Mouse (Mus musculus) embryonic facial prominence, embryonic 12.5 days (tissue): Measurements from ENCODE around the gene Prpsap1. TPM values are rescaled to one million over a fixed set of nuclear protein-coding genes. Genes with fewer than 3 reads are reported as not detected.
"Not testable (repeated sequence)": the region's sequence is repeated elsewhere in the genome, so short reads cannot be mapped to it uniquely, and the experiment has no call there.

ENCODE experiments used
- ATAC-seq: fragments of 200-750 bp; cut with Nextera tagmentation; 2 replicates; pipeline ENCODE4 v1.8.0; 2017; ENCODE audit not compliant: insufficient number of reproducible peaks, insufficient read depth, low FRiP score, low TSS enrichment
- H3K27ac ChIP-seq: fragments of 300-500 bp; sonication (generic); 2 replicates; pipeline ENCODE4 v1.5.1; 2016; ENCODE audit warnings: mild to moderate bottlenecking
- H3K27me3 ChIP-seq: fragments of 300-500 bp; sonication (generic); 2 replicates; pipeline ENCODE4 v1.6.1; 2016; ENCODE audit warnings: mild to moderate bottlenecking, moderate library complexity
- H3K36me3 ChIP-seq: fragments of 300-500 bp; sonication (generic); 2 replicates; pipeline ENCODE4 v1.6.1; 2016; ENCODE audit warnings: mild to moderate bottlenecking
- H3K4me1 ChIP-seq: fragments of 300-500 bp; sonication (generic); 2 replicates; pipeline ENCODE4 v1.6.1; 2016
- H3K4me2 ChIP-seq: fragments of 300-500 bp; sonication (generic); replicated peaks from 2 replicates; pipeline ENCODE4 v1.6.1; 2016; ENCODE audit warnings: mild to moderate bottlenecking, moderate library complexity
- H3K4me3 ChIP-seq: fragments of 300-500 bp; sonication (generic); 2 replicates; pipeline ENCODE4 v1.5.1; 2016; ENCODE audit warnings: mild to moderate bottlenecking
- H3K9ac ChIP-seq: fragments of 300-500 bp; sonication (generic); 2 replicates; pipeline ENCODE4 v1.6.1; 2016; ENCODE audit warnings: mild to moderate bottlenecking, moderate library complexity
- H3K9me3 ChIP-seq: fragments of 300-500 bp; sonication (generic); 2 replicates; pipeline ENCODE4 v1.6.1; 2016; ENCODE audit warnings: mild to moderate bottlenecking, moderate library complexity
- whole genome bisulfite sequencing: fragments of 180-500 bp; shearing (Covaris S2); methylation state at CpG from one replicate; pipeline ENCODE4 v1.1.7; 2016; 5-methylcytosine and 5-hydroxymethylcytosine counted together
- polyA plus RNA-seq: library from polyadenylated mRNA; unstranded; fragments of >200 nt; fragmentation: Nextera tagmentation; extraction: Ambion mirVana; gene quantifications from 2 replicates; pipeline ENCODE4 v1.2.1, GENCODE M21; 2016

Gene Prpsap1
- polyA plus RNA-seq, 1 experiment from 2014 or later, result 197 TPM

DNA sequence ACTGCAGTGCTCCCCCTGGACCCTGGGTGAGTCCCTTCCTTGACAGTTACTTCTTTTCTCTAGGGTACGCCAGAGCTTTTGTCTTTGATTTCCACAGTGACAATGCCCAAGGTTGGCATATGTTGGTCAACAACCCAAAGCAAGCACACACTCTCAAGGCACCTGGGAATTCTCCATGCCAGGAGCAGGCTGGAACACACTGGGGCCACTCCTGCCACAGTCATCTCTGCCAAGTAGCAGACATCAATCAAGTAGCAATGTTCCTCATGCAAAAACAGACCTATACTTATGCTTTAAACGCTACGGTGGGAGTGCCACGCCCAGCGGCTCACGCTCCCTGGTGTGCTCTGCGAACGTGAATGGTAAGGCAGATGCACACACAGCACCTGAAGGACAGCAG is 13.0 kb downstream of the Prpsap1 start:
- 95% methylated on average over 8 of the region's 8 CpGs for WGBS
- H3K9me3 ChIP-seq, result no peaks in the 10 kb centered on the region
- H3K27me3 ChIP-seq, result no peaks in the 10 kb centered on the region
- no peak overlapping the region for H3K27ac ChIP-seq
- peaks cover 96% of the 10 kb centered on the region for H3K36me3 ChIP-seq
- no peak overlapping the region for H3K4me2 ChIP-seq
- no peak for ATAC-seq
- no peak overlapping the region for H3K9ac ChIP-seq
- no peaks in the 10 kb centered on the region for H3K4me1 ChIP-seq
- H3K4me3 ChIP-seq, result no peak overlapping the region

- no peak overlapping the region for H3K9ac ChIP-seq
- no peaks in the 10 kb centered on the region for H3K4me1 ChIP-seq
- WGBS, result 45% methylated on average over 8 of the region's 8 CpGs
- no peak overlapping the region for H3K4me3 ChIP-seq
- peaks cover 97% of the 10 kb centered on the region for H3K36me3 ChIP-seq
- H3K27ac ChIP-seq, result no peak overlapping the region
- no peaks in the 10 kb centered on the region for H3K27me3 ChIP-seq
- H3K4me2 ChIP-seq, result no peak overlapping the region
- H3K9me3 ChIP-seq, result no peaks in the 10 kb centered on the region
- ATAC-seq, result no peak
Observed at GRCm38 (mm10) chr11:116479832-116480231, 14.2 kb downstream of the Prpsap1 start.

- H3K9ac ChIP-seq, result no peak overlapping the region
- ATAC-seq, result no peak
- H3K27ac ChIP-seq, result no peak overlapping the region
- no peaks in the 10 kb centered on the region for H3K9me3 ChIP-seq
- no peak overlapping the region for H3K4me2 ChIP-seq
- no peak overlapping the region for H3K4me3 ChIP-seq
- H3K36me3 ChIP-seq, result peaks cover 94% of the 10 kb centered on the region
- 68% methylated on average over 7 of the region's 7 CpGs for WGBS
- H3K27me3 ChIP-seq, result no peaks in the 10 kb centered on the region
- no peaks in the 10 kb centered on the region for H3K4me1 ChIP-seq
Observed at GRCm38 (mm10) chr11:116478978-116479377, 15.0 kb downstream of the Prpsap1 start.

GRCm38 (mm10) chr11:116477160-116477759 is 16.7 kb downstream of the Prpsap1 start:
- H3K9ac ChIP-seq, result no peak overlapping the region
- H3K4me3 ChIP-seq, result no peak overlapping the region
- H3K27ac ChIP-seq, result no peak overlapping the region
- no peak overlapping the region for H3K4me2 ChIP-seq
- H3K9me3 ChIP-seq, result no peaks in the 10 kb centered on the region
- ATAC-seq, result no peak
- H3K27me3 ChIP-seq, result no peaks in the 10 kb centered on the region
- H3K4me1 ChIP-seq, result no peaks in the 10 kb centered on the region
- 67% methylated on average over 15 of the region's 15 CpGs for WGBS
- H3K36me3 ChIP-seq, result peaks cover 98% of the 10 kb centered on the region

DNA sequence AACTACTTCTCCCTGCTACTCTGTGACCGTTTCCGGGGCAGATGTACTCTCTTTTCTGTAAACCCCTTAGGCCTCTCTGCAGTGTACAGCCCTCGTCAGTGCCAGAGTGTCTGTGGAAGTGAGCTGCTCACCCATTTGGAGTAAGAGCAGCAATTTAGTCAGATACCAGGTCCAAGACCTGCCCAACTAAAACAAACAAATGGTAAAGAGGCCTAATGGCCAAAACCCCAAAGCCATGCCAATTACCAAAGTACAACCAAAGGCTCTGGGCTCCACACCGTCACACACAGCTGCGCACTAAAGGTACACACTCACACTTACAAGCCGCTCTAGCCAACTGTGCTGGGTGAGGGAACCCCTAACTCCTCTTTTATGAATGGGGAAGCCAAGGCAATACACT is 17.3 kb downstream of the Prpsap1 start:
- Histone ChIP-seq H3K4me3 (no peak overlapping the region), H3K27me3 (no peaks in the 10 kb centered on the region), H3K9ac (no peak overlapping the region), H3K36me3 (peaks cover 98% of the 10 kb centered on the region), H3K9me3 (no peaks in the 10 kb centered on the region), H3K4me1 (no peaks in the 10 kb centered on the region), H3K27ac (no peak overlapping the region), H3K4me2 (no peak overlapping the region)
- WGBS, result 85% methylated on average over 6 of the region's 6 CpGs
- no peak for ATAC-seq

GRCm38 (mm10) chr11:116476041-116476440 is 18.0 kb downstream of the Prpsap1 start:
- H3K27me3 ChIP-seq, result no peaks in the 10 kb centered on the region
- H3K36me3 ChIP-seq, result peaks cover 98% of the 10 kb centered on the region
- no peak overlapping the region for H3K9ac ChIP-seq
- H3K9me3 ChIP-seq, result no peaks in the 10 kb centered on the region
- H3K27ac ChIP-seq, result no peak overlapping the region
- H3K4me2 ChIP-seq, result no peak overlapping the region
- no peak for ATAC-seq
- 90% methylated on average over 10 of the region's 10 CpGs for WGBS
- H3K4me1 ChIP-seq, result no peaks in the 10 kb centered on the region
- H3K4me3 ChIP-seq, result no peak overlapping the region

- no peak overlapping the region for H3K4me3 ChIP-seq
- no peak overlapping the region for H3K27ac ChIP-seq
- ATAC-seq, result no peak
- no peaks in the 10 kb centered on the region for H3K4me1 ChIP-seq
- H3K9ac ChIP-seq, result no peak overlapping the region
- H3K36me3 ChIP-seq, result peaks cover 79% of the 10 kb centered on the region
- 88% methylated on average over 4 of the region's 4 CpGs for WGBS
- H3K4me2 ChIP-seq, result no peak overlapping the region
- H3K27me3 ChIP-seq, result no peaks in the 10 kb centered on the region
- H3K9me3 ChIP-seq, result no peaks in the 10 kb centered on the region
Observed at GRCm38 (mm10) chr11:116472275-116472674, 21.7 kb downstream of the Prpsap1 start.

- H3K4me2 ChIP-seq, result no peak overlapping the region
- H3K36me3 ChIP-seq, result peaks cover 65% of the 10 kb centered on the region
- no peaks in the 10 kb centered on the region for H3K9me3 ChIP-seq
- WGBS, result 91% methylated on average over 4 of the region's 4 CpGs
- H3K4me3 ChIP-seq, result no peak overlapping the region
- H3K9ac ChIP-seq, result no peak overlapping the region
- no peaks in the 10 kb centered on the region for H3K4me1 ChIP-seq
- H3K27ac ChIP-seq, result no peak overlapping the region; the same call in 1 of the 2 replicates
- no peak for ATAC-seq
- no peaks in the 10 kb centered on the region; the same call in 1 of the 2 replicates for H3K27me3 ChIP-seq
Observed at GRCm38 (mm10) chr11:116470896-116471295, 23.1 kb downstream of the Prpsap1 start.

DNA sequence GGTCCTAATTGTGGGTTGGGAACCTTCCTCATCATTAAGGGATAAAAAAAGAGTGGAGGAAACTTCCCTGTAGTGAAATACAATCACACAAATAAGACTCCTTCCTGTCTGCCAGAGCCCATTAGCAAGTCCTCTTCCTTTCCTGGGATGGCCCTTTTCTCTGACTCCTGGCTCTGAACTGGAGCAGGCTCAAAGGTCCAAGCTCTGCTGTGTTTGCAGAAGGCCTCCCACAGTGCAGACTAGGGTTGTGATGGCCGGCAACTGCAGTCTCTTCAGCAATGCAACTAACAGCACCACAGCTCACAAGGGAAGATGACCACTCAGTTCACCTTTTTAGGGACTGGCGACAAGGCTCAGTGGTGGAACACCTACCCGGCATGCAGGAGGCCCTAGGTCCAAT is 23.8 kb downstream of the Prpsap1 start:
- ATAC-seq, result no peak
- Histone ChIP-seq H3K27ac (no peak overlapping the region; the same call in 1 of the 2 replicates), H3K4me2 (no peak overlapping the region), H3K27me3 (no peaks in the 10 kb centered on the region; the same call in 1 of the 2 replicates), H3K9ac (no peak overlapping the region), H3K4me1 (no peaks in the 10 kb centered on the region), H3K4me3 (no peak overlapping the region), H3K9me3 (no peaks in the 10 kb centered on the region), H3K36me3 (peaks cover 59% of the 10 kb centered on the region)
- 82% methylated on average over 3 of the region's 3 CpGs for WGBS

GRCm38 (mm10) chr11:116468338-116468737 is 25.7 kb downstream of the Prpsap1 start:
- WGBS, result 93% methylated on average over 3 of the region's 3 CpGs
- H3K36me3 ChIP-seq, result peaks cover 42% of the 10 kb centered on the region
- H3K27ac ChIP-seq, H3K4me3 ChIP-seq, H3K27me3 ChIP-seq, H3K9me3 ChIP-seq, H3K9ac ChIP-seq, H3K4me2 ChIP-seq, H3K4me1 ChIP-seq, ATAC-seq: not testable (repeated sequence)

- Histone ChIP-seq H3K36me3 (peaks cover 20% of the 10 kb centered on the region), H3K4me3 (no peak within 1 kb of the TSS)
- 64% methylated on average over 20 of the region's 20 CpGs for WGBS
Observed at GRCm38 (mm10) chr11:116466141-116466540, 27.9 kb downstream of the Prpsap1 start, which contains the start of gene Qrich2. Gene Qrich2 (minus strand): TSS chr11:116466241.

DNA sequence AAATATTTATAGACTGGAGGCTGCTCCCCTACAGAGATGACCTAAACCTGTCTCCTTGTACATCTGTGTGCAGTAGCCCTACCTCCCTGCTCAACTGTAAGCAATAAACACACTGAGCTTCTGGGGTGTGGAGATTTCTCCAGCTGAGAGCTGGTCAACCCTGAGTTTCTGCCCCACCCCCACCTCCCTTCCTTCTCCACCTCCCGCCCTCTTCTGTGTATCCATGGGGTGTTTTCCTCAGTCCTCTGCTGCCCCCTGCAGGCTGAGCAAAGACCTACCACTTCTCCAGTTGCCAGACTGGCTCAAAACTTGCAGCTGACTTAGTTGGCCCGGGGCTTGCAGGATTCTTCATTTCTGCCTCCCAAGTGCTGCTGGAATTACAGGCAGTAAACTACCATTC is 30.2 kb downstream of the Prpsap1 start:
- Histone ChIP-seq H3K9me3 (no peaks in the 10 kb centered on the region), H3K4me2 (no peak overlapping the region), H3K4me1 (no peaks in the 10 kb centered on the region), H3K4me3 (no peak overlapping the region), H3K27ac (no peak overlapping the region), H3K27me3 (no peaks in the 10 kb centered on the region; the same call in 1 of the 2 replicates), H3K9ac (no peak overlapping the region), H3K36me3 (no peaks in the 10 kb centered on the region)
- WGBS, result 9% methylated on average over 2 of the region's 2 CpGs
- ATAC-seq, result no peak

More at GRCm38 (mm10) chr11:116466141-116466540, 27.9 kb downstream of the Prpsap1 start, which contains the start of gene Qrich2:
- Histone ChIP-seq H3K4me1 (no peaks in the 10 kb centered on the region), H3K9me3 (no peaks in the 10 kb centered on the region), H3K27ac (no peak within 1 kb of the TSS), H3K27me3 (no peaks in the 10 kb centered on the region; the same call in 1 of the 2 replicates), H3K9ac (no peak within 1 kb of the TSS), H3K4me2 (no peak within 1 kb of the TSS)
- no peak for ATAC-seq
